Mouse (Mus musculus): ENCODE measurements around the gene Crlf2. TPM values are rescaled to one million over a fixed set of nuclear protein-coding genes. Genes with fewer than 3 reads are reported as not detected.

Crlf2 gene
- polyA plus RNA-seq, 1 experiment from 2014 or later, result 11.0 TPM

Other genes starting within 250 kb of the Crlf2 start
- gene Vmn2r16, start 228.8 kb downstream of the Crlf2 start, polyA plus RNA-seq (2014; fragmentation: Nextera tagmentation; extraction: Ambion mirVana), result not detected in 2 replicates
- gene Vmn2r17, start 139.3 kb downstream of the Crlf2 start, polyA plus RNA-seq (2014; fragmentation: Nextera tagmentation; extraction: Ambion mirVana), result not detected in 2 replicates
- gene 5430403G16Rik, start 132.0 kb upstream of the Crlf2 start, polyA plus RNA-seq (2014; fragmentation: Nextera tagmentation; extraction: Ambion mirVana), result 4.3 and 4.6 TPM in 2 replicates
- gene 4930522L14Rik, start 192.9 kb upstream of the Crlf2 start, polyA plus RNA-seq (2014; fragmentation: Nextera tagmentation; extraction: Ambion mirVana), result 13.4 and 16.6 TPM in 2 replicates

Measured in kidney, embryonic 14.5 days (tissue).